Mouse (Mus musculus): ENCODE results near the gene Gria2. TPM values are rescaled to one million over a fixed set of nuclear protein-coding genes. Genes with fewer than 3 reads are reported as not detected.
A peak's percentile ranks its signal among the peaks of the same experiment; 100 is the strongest.

Gene Gria2
- polyA plus RNA-seq, 1 experiment from 2014 or later: 2.2 TPM

DNA sequence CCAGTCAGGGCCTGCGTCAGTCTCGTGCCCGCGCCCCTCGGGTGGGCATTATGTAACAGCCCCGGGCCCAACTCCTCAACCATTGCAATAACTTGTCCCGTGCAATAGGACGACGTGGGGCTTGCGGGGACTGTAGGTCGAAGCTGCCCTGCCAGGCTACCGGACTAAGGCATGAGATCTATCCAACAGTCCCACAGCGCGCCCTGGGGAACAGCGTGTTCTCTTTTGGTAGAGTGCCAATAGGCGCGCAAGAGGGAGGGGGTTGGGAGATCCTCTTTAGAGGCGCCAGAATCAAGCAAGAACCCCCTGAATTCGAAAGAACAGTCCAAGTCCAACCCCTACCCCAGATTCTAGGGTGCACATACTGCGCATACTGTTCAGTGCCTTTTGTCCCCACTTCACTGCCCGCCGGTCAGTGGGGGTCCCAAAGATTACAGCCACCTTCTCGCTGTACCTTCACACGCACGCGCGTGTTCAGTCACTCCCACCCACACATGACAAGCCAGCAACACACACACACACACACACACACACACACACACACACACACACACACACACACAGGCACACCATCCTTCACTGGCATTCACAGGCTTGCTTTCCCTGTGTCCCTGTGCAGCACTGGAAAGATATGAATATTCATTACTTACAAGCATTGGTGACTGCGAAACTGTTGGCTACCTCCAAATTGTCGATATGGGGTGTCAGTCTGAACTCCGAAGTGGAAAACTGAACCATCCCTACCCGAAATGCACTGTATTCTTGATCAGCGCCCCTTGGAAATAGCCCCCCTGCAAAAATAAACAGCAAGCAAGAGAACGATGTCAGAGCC is 1.4 kb downstream of the Gria2 start:
- peak overlapping the region; percentile 66 for H3K4me3 ChIP-seq
- H3K9me3 ChIP-seq (replicated peaks): no peaks in the 10 kb centered on the region
- H3K36me3 ChIP-seq: no peaks in the 10 kb centered on the region
- peak; percentile 30 for DNase-seq (ENCODE audit: low spot score)
- H3K27me3 ChIP-seq (ENCODE audit: low read depth, poor library complexity, severe bottlenecking): peaks cover 43% of the 10 kb centered on the region
- peak overlapping the region; percentile 78 for H3K27ac ChIP-seq (replicated peaks)
- H3K4me1 ChIP-seq: peaks cover 30% of the 10 kb centered on the region
- 6% methylated on average over 33 of the region's 33 CpGs for WGBS

DNA sequence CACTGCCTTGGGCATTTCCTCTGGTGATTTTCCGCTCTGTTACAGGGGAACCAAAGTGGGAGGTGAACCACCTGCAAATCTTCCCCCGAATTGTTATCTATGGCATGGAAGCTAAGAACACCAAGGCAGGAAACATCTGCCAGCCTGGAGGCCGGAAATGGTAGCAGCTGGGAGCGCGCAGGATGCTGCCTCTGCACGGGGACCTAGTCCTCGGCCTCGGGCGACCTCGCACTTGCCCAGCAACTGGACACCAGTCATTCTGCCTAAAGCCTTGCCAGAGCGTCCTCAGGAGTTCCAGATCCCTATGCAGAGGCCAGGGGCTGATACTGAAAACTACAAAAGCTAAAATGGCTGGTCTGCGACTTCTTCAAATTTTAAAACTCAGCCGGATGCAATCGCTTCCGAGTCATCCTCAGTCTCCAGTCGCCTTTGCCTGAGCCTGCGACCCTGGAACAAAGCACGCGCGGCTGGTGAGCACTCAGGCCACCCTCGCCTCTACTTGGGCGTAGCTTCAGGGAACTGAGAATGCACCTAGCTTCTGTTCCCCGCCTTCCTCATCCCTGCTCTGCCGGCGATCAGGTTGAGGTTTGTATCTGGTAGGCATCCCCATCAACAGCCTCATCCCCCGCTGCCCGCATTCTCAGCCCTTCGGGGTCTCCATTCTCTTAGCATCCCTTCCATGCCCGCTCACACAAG is 2.2 kb downstream of the Gria2 start:
- DNase-seq (ENCODE audit: low spot score): peak; percentile 62
- 4% methylated on average over 29 of the region's 29 CpGs for WGBS
- Histone ChIP-seq H3K27ac (replicated peaks) (peak overlapping the region; percentile 78), H3K9me3 (replicated peaks) (no peaks in the 10 kb centered on the region), H3K4me1 (peaks cover 30% of the 10 kb centered on the region), H3K4me3 (peak overlapping the region; percentile 66), H3K27me3 (ENCODE audit: low read depth, poor library complexity, severe bottlenecking) (peaks cover 43% of the 10 kb centered on the region), H3K36me3 (no peaks in the 10 kb centered on the region)

DNA sequence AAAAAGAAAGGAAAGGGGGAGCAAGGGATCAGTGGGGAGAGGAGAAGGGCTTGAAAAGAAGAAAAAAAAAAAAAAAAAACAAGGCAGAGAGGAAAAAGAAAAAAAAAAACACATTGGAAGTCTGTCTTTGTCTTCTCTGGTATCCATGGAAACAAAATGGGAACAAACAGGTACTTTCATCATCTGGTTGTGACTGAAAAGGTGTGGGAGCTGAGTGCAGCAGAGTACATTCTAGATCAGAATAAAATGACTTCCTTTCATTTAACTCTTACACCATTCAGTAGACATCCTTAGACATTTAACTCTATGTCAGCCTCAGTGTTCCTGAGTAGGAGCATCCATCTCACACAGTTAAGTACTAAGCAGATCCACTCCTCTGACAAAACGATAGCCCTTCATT is 4.7 kb downstream of the Gria2 start:
- no peaks in the 10 kb centered on the region for H3K9me3 ChIP-seq (replicated peaks)
- no peaks in the 10 kb centered on the region for H3K36me3 ChIP-seq
- H3K4me1 ChIP-seq: peaks cover 30% of the 10 kb centered on the region
- H3K4me3 ChIP-seq: no peak overlapping the region
- H3K27me3 ChIP-seq (ENCODE audit: low read depth, poor library complexity, severe bottlenecking): peaks cover 43% of the 10 kb centered on the region
- no peak for DNase-seq (ENCODE audit: low spot score)
- no peak overlapping the region for H3K27ac ChIP-seq (replicated peaks)
- 78% methylated on average over 1 of the region's 1 CpGs for WGBS

DNA sequence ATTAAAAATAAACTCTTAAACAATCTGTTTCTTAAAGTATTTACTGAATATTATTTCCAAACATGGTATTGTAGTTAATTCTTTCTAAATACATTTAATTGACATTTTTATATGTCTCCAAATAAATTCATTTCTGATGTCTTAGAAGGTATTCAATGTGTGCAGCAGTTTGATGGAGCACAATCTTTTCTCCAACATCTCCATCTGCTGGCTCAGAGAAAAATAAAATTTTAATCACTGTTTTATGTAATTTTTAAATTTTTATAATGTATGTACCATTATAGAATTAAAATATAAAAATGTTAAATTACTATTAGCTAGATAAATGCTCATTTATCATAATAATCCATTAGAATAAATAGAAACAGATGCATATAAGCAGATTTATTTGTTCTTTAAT is 5.9 kb downstream of the Gria2 start:
- H3K27ac ChIP-seq (replicated peaks): no peak overlapping the region
- peaks cover 33% of the 10 kb centered on the region for H3K27me3 ChIP-seq (ENCODE audit: low read depth, poor library complexity, severe bottlenecking)
- H3K4me3 ChIP-seq: no peak overlapping the region
- DNase-seq (ENCODE audit: low spot score): no peak
- no peaks in the 10 kb centered on the region for H3K36me3 ChIP-seq
- H3K9me3 ChIP-seq (replicated peaks): no peaks in the 10 kb centered on the region
- H3K4me1 ChIP-seq: peaks cover 19% of the 10 kb centered on the region

DNA sequence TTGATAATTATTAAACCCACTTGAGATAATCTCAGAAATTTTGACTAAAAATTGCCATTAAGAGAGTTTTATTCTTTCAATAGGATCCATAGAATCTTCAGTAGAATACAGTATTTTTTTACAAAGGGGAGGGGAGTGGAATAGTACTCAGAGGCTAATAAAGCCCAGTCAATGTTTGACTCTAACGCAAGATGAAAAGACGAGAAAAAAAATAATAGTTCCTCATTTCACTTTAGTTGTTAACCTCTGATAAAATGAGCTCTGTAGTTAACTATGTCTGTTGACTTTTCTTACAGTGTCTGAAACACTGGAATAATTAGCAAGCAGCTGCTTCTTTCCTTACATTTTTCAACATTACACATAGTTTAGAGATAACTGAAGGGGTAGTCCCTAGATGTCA is 7.4 kb downstream of the Gria2 start:
- Histone ChIP-seq H3K4me1 (peaks cover 4% of the 10 kb centered on the region), H3K4me3 (no peak overlapping the region), H3K9me3 (replicated peaks) (no peaks in the 10 kb centered on the region), H3K27me3 (ENCODE audit: low read depth, poor library complexity, severe bottlenecking) (peaks cover 18% of the 10 kb centered on the region), H3K36me3 (no peaks in the 10 kb centered on the region), H3K27ac (replicated peaks) (no peak overlapping the region)
- no peak for DNase-seq (ENCODE audit: low spot score)
- 100% methylated on average over 2 of the region's 2 CpGs for WGBS

DNA sequence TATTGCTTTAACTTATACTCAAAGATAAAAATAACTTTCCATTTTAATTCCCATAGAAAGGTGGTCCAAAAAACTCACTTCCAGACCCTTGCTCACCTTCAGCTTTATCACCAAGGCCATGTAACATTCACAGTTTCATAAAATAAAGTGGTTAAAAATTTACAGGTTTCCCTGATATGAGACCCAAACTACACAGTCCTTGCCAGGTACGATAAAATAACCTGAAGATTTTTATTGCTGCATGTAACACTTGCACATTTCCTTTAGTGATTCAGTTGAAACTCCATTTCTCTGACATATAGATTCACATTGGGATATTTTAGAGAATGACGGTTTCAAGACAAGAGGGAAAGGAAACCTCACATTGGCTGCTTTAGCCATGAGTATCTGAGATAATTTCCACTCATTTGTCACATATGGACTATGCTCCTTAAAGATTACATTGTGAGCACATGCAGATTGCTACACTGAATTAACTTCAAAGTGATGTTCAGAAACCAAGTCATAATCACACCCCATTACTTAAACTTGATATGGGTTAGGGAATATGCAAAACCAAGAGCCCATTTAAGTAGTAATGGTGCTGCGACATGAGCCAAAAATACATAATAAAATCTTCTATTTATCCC is 15.4 kb downstream of the Gria2 start:
- WGBS: 93% methylated on average over 3 of the region's 3 CpGs
- H3K36me3 ChIP-seq: no peaks in the 10 kb centered on the region
- no peak for DNase-seq (ENCODE audit: low spot score)
- no peak overlapping the region for H3K27ac ChIP-seq (replicated peaks)
- H3K27me3 ChIP-seq (ENCODE audit: low read depth, poor library complexity, severe bottlenecking): no peaks in the 10 kb centered on the region
- no peak overlapping the region for H3K4me3 ChIP-seq
- no peaks in the 10 kb centered on the region for H3K4me1 ChIP-seq
- no peaks in the 10 kb centered on the region for H3K9me3 ChIP-seq (replicated peaks)

DNA sequence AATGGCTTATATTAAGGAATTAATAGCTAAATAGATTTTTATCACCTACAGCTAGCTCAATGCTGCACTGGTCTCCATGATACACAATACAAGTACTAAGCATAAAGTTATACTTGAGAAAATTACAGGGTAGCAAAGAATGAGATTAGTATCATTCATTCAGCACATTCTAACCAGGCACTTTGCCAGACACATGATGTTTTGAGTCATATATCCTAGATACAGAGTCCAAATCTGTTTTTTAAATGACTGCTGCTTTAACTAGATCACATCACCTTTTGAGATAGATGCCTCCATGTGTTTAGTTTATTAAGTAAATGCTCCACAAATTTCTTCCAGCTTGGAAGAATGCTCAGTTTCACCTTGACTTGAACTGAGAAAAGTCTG is 21.5 kb downstream of the Gria2 start:
- Histone ChIP-seq H3K4me3 (no peak overlapping the region), H3K4me1 (no peaks in the 10 kb centered on the region), H3K27ac (replicated peaks) (no peak overlapping the region), H3K27me3 (ENCODE audit: low read depth, poor library complexity, severe bottlenecking) (no peaks in the 10 kb centered on the region), H3K36me3 (no peaks in the 10 kb centered on the region), H3K9me3 (replicated peaks) (no peaks in the 10 kb centered on the region)
- no peak for DNase-seq (ENCODE audit: low spot score)

DNA sequence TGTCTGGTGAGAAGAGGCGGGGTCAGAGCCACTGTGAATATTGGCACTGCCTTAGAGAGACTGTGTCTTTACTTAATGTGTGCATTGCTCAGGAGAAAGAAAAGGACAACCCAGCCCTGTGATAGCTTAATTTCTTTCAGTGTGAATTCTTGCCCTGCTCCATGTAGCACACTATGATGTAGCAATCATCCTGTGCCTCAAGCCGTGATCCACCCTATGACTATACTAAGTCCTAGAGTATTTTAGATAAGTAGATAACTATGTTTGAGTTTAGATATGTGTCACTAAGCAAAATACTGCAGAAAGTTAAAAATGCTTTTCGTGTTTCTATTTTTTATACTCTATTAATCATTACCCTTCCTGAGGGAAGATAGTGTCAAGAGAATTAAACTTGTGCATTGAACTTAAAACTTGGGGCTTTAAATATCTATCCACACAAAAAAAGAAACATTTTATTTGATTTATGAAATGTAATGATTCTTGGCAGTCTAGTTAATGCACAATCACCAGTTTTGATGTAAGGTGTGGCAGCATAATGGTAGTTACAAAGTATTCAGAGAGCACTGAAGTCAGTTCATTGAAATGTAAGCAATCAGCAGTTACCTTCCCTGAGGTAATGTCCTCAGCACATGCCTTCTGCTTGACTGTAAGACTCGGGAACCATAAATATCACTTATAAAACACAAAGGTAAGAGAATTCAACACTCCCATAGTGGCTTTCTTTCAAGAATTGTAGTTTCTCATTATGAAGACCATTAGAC is 22.1 kb downstream of the Gria2 start:
- Histone ChIP-seq H3K9me3 (replicated peaks) (no peaks in the 10 kb centered on the region), H3K4me1 (no peaks in the 10 kb centered on the region), H3K36me3 (no peaks in the 10 kb centered on the region), H3K27ac (replicated peaks) (no peak overlapping the region), H3K4me3 (no peak overlapping the region), H3K27me3 (ENCODE audit: low read depth, poor library complexity, severe bottlenecking) (no peaks in the 10 kb centered on the region)
- no peak for DNase-seq (ENCODE audit: low spot score)
- 84% methylated on average over 4 of the region's 4 CpGs for WGBS

DNA sequence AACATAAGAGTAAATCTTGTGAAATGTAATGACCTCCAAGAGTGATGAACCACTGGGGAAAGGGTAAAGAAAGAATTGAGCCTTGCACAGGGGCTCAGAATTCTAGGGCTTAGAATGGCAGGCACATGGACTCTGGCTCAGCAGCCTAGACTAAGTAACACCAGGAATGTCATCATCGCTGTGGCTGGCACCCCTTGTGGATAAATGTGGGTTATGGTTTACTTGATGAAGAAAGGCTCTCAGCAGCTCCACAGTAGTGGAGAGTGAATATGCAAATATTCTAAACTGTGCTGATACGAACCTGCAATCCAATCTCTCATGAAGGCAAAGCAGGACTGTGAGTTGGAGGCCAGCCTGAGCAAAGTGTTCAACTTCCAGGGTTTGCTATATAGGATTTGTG is 26.0 kb downstream of the Gria2 start:
- Histone ChIP-seq H3K27me3 (ENCODE audit: low read depth, poor library complexity, severe bottlenecking) (no peaks in the 10 kb centered on the region), H3K9me3 (replicated peaks) (no peaks in the 10 kb centered on the region), H3K36me3 (no peaks in the 10 kb centered on the region), H3K4me3 (no peak overlapping the region), H3K4me1 (no peaks in the 10 kb centered on the region), H3K27ac (replicated peaks) (no peak overlapping the region)
- no peak for DNase-seq (ENCODE audit: low spot score)
- 78% methylated on average over 2 of the region's 2 CpGs for WGBS

DNA sequence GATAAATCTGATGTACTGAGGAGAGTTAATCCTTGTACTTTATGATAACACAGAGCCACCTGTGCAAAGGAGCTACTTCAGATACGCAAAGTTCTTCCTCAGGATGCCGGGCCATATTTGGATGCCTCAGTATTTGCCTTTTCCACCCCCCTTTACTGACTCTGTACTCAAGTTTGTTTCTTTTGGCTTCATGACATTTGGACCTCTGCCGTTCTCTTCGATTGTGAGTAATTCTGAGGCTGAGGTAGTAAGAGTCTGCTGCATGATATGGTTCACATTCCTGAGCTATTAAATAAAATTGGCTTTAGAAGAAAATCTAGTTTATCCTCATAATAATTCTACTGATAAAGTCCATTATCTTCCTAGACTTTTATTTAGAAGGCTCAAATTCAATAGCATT is 26.7 kb downstream of the Gria2 start:
- no peak for DNase-seq (ENCODE audit: low spot score)
- no peak overlapping the region for H3K27ac ChIP-seq (replicated peaks)

DNA sequence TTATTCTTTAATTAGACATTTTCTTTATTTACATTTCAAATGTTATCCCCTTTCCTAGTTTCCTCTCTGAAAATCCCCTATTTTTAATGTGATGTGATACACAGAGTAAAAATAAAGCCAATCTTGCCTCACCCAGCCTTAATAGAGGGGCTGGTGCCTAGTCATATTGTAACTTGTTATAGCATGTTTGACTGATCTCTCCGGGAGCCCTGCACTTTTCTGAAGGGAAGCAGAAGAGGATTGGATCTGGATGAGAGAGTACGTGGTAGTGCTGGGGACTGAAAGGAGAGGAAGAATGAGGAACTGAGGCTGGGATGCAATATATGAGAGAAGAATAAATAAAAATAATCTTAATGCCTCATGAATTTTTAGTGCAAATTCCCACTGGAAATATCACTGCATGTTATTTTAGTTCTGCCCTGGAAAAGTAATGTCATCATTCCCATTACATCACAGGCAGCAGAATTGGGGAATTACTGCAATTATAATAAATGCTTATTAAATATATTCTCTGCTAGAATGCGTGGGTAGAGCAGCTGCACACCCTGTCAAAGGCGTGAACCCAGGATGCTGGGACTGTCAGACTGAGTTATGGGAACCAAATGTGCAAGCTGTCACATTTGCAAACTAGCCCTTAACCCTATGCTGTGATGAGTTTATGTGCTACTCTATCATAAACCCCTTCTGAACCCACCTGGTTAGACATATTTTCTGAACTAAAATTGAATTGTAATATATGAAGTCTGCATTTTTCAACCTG is 28.4 kb downstream of the Gria2 start:
- H3K9me3 ChIP-seq (replicated peaks): no peaks in the 10 kb centered on the region
- no peaks in the 10 kb centered on the region for H3K27me3 ChIP-seq (ENCODE audit: low read depth, poor library complexity, severe bottlenecking)
- H3K36me3 ChIP-seq: no peaks in the 10 kb centered on the region
- 87% methylated on average over 4 of the region's 4 CpGs for WGBS
- DNase-seq (ENCODE audit: low spot score): no peak
- no peaks in the 10 kb centered on the region for H3K4me1 ChIP-seq
- no peak overlapping the region for H3K27ac ChIP-seq (replicated peaks)
- H3K4me3 ChIP-seq: no peak overlapping the region

More for the DNA sequence above, 26.7 kb downstream of the Gria2 start:
- no peaks in the 10 kb centered on the region for H3K9me3 ChIP-seq (replicated peaks)
- 94% methylated on average over 4 of the region's 4 CpGs for WGBS
- H3K4me3 ChIP-seq: no peak overlapping the region
- no peaks in the 10 kb centered on the region for H3K4me1 ChIP-seq
- no peaks in the 10 kb centered on the region for H3K36me3 ChIP-seq
- H3K27me3 ChIP-seq (ENCODE audit: low read depth, poor library complexity, severe bottlenecking): no peaks in the 10 kb centered on the region

DNA sequence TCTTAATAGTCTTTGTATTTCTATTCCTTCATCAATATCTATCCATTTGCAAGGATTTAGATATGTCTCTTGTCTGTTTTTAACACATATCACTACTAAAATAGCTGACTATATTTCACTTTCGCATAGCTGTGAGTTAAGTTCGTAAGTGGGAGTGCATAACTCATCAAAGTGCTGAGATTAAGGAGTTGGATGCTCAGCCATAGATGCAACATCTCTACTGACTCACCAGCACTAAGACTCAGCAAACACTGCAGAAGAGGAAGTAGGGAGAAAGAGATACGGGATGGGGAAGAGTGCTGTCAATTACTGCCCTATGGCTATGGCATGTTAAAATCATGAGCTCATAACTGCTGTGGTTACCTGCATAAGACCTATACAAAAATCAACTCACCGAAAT is 29.4 kb downstream of the Gria2 start:
- no peak for DNase-seq (ENCODE audit: low spot score)
- no peaks in the 10 kb centered on the region for H3K9me3 ChIP-seq (replicated peaks)
- H3K4me1 ChIP-seq: no peaks in the 10 kb centered on the region
- H3K4me3 ChIP-seq: no peak overlapping the region
- no peak overlapping the region for H3K27ac ChIP-seq (replicated peaks)
- no peaks in the 10 kb centered on the region for H3K36me3 ChIP-seq
- 92% methylated on average over 4 of the region's 4 CpGs for WGBS
- no peaks in the 10 kb centered on the region for H3K27me3 ChIP-seq (ENCODE audit: low read depth, poor library complexity, severe bottlenecking)

Data from midbrain, embryonic 10.5 days (tissue).